Mouse (Mus musculus) G1E (cell line): ENCODE data around the gene Umps.

Experiments used
- CTCF ChIP-seq: IDR thresholded peaks from 2 replicates; pipeline ENCODE4 v1.5.1; 2012; ENCODE audit warnings: low read depth, low read length, inconsistent platforms, mixed read lengths
- GATA1 ChIP-seq: IDR thresholded peaks from 2 replicates; pipeline ENCODE4 v1.6.1; 2012; ENCODE audit warnings: borderline replicate concordance, low read length, inconsistent platforms, mixed read lengths
- TAL1 ChIP-seq: conservative IDR thresholded peaks from 2 replicates; pipeline ENCODE4 v1.6.1; 2012; ENCODE audit warnings: low read depth, low read length, inconsistent platforms, mixed read lengths

DNA sequence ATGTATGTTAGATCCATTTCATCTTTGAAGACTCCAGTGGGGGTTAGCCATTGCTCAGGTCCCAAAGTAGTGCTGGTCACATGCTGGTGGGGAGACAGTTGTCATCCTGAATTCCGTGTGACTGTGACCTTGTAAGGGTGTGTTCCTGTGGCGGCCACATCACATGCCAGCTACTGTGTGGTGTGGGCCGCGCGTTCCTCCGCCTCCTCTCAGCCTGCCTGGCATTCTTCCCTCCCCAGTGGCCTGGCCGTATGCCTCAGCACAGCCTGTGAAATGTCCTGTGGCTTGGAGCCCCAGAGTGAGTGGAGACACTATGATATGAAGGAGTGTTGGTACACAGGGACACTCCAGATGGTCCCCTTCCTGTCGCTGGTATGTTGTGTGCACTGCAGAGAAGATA, 29.3 kb downstream of the Umps start:
- TF ChIP-seq CTCF (no peak), GATA1 (no peak), TAL1 (no peak)
